Mouse (Mus musculus): ENCODE measurements at regions not wholly inside any gene's neighbourhood (a gene's known extent, or its start where the extent isn't known, plus 50 kb on each side); places are given as distances from the start of the nearest gene placed in this dataset.

DNA sequence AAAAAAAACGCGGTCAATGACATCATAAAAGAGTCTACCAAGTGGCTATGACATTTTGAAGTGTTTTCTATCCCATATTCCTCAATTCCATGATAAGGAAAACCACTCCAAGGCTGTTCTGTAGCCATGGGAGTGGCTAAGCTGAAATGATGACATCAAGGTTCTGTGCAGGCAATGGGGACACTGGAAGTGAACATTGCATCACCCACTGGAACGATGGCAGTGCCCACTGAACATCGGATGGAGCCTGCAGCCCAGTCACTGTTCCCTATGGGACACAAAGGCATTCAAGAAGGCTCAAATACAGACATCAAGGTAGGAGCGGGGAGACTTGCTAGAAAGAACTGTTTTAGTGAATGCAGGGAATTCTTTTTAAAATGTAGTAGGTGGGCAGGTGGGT is 410.8 kb downstream of the Cd83 start:
- DNase-seq (ENCODE audit: low spot score) = no peak

DNA sequence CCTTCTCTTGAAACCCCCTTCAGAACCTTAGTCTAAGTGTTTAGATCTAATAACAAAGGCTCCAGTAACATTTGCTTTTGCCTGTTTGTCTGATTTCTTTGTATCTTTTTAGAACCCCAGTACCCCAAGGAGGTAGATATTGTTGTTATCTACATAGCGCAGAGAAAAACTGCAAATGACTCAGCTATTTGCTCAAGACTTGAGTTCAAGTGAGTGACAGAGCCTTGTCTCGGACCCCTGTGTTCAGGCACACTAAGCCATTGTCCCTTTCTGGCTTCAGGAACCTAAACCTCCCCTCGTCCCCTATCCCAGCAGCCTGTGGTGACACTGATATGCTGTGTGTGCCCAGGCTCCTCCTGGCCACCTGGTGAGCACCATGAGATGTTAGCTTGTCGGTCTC is 421.5 kb downstream of the Cd83 start:
- DNase-seq (ENCODE audit: low spot score) = no peak

DNA sequence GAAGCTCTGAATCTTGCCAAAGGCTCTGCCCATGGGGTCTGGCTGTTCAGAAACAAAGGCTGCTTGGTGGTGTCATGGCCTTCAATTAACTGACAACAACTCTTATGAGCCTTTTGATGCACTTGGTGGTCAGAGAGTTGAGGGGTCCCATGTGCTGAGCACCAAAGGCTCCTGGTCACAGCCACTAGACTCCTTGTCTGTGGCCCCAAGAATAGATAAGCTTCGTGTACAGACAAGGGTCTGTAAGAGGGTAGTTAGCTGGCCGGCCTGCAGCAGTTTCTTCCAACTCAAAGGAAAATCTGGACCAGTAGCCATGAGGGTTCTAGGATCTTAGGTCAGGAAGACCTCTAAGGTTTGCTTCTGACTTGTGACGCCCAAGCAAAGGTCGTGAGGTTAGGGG is 421.9 kb downstream of the Cd83 start:
- DNase-seq (ENCODE audit: low spot score) = no peak

DNA sequence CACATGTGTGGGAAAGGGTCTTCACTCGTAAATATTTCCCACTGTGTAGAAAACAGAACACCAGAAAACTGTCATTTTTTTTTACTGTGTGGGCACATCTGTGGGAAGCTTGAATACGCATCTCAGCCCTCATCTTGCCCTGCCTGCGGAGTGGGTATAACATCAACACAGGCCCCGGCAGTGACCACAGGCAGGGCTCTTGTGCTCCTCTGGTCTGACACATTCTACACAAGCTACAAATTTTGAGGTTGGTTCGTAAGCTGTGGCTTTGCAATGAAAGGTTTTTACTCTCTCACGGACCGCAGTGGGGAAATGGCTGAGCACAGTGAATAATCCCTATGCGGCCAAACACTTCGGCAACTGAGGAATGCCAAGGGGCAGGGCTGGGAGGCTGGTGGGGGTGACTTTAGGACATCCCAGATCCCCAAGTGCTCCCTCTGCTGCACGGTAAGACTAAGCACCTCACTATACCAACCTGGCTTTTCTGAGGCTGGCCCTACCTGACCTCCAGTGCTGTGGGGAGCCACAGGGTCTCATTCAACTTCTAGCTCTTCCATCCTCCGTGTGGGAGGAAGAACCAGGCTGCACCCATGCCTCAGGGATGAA is 422.9 kb downstream of the Cd83 start:
- no peak for DNase-seq (ENCODE audit: low spot score)

DNA sequence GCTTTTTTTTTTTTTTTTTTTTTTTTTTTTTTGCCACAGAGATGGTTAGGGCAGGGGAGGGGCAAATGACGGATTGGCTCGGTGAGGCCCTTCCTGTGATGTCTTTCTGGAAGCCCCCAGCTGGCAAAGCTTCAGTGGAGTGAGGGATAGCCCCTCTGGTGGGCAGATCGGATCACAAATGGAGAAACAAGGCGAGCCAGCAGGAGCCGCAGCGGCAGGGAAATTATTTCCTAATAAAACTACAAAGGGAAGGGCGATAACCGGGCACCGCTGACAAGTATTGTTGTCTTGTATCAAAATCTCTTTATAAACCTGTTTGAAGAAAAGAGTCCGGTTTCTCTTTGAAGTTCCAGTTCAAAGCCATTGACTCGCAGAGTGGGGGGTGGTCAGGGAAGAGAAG is 424.5 kb downstream of the Cd83 start:
- DNase-seq (ENCODE audit: low spot score) = no peak

DNA sequence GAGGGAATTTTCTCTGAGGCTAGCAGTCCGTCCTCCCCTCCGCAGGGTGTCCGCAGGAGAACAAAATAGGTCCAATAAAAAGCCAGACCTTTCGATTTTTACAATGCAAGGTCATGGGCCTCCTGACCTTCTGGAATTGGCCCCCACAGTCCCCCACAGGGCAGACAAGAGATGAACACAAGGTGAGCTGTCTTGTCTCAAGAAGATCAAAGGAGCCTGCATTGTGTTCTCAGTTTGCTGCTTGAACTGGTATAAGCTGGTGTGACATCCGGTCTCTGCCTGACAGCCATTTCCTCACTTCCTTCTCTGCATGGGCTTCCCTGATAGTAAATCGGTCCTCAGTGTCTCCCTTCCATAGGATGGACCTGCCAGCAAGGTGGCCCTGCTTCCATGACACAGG is 425.5 kb downstream of the Cd83 start:
- no peak for DNase-seq (ENCODE audit: low spot score)

DNA sequence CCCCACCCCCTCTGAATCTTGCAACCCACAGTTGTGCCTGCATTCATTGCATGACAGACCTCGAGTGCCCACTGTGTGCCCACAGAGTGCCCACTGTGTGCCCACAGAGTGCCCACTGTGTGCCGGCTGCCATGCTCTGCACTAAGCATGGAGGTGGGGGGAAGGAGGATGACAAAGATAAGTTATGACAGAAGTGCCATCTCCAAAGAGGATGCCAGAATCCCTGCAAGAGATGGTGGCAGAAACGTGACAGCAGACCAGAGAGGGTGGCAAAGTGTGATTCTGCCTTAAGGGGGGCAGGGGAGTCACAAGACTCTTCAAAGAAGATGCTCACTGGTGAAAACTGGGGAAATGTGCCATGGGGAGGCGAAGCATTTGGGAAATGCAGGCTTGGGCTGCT is 427.8 kb downstream of the Cd83 start:
- DNase-seq (ENCODE audit: low spot score) = no peak

DNA sequence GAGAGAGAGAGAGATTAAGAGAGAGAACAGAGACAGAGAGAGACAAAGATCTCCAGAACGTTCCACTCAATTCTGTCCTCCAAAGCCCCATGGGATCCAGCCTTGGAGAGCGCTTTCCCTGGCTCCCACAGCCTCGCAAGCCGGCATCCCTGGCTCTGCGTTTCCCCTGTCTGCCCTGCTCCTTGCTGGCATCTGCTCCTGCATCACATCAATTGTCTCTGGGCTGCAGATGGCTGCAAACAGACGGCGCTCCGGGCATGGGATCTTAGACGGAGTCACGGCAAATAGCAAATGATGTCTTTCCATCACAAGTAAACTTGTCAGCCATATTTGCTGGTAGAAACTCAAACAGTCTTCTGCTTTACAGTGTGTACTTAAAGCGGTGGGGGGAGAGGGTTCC is 428.4 kb downstream of the Cd83 start:
- no peak for DNase-seq (ENCODE audit: low spot score)

DNA sequence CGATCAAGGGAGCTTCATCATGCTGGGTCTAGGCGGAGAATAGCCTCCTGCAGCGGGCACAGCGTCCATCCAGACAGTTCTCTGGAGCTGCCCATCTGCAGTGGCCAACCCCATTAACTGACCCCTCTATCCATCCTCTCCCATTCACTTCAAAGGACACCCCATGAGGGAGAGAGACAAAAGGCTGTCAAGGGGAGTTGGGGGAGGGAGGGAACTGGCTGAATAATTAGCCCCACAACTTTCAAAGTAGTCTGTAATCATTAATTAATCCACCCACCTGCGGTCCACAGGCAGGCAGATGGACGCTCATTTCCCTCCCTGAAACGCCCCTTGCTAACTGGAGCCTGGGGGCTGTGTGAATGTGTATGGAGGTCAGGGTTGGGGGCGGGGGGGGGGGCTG is 433.7 kb downstream of the Cd83 start:
- no peak for DNase-seq (ENCODE audit: low spot score)

DNA sequence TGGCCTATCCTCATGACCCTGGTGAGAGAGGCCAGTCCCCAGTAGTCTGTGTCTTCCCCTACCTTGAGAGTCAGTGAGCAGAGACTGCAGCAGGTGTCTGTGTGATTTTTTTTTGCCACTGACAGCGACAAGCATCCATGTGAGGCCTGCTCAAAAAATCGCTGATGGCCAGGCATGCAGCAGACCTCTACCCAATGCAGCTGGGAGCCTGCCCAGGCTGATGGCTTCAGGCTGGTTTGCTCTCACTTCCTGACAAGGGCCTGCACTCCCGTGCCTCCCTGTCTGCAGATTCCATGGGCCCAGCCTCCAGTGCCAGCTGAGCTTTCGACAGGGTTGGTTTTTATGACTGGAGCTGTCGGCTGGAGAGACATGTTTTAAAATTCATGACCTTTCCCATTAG is 437.1 kb downstream of the Cd83 start:
- DNase-seq (ENCODE audit: low spot score) = no peak

DNA sequence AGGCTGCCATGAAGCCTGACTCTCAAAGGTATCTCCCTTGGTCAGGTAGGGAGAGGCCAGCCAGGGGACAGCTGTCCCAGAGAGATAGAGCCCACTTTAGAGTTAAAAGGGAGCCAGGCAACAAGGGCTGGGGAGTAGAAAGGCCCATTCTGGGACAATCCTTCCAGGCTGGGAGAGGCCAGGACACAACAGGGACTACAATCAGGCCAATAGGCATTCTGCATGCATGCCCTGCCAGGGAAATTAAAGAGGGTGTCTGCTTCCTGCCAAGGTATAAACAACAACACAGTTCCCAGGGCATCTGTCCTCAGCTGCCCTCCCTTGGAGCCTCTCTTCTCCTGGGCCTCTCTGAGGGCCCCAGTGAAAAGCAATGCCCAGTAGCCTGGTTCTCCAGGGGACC is 437.8 kb downstream of the Cd83 start:
- no peak for DNase-seq (ENCODE audit: low spot score)

DNA sequence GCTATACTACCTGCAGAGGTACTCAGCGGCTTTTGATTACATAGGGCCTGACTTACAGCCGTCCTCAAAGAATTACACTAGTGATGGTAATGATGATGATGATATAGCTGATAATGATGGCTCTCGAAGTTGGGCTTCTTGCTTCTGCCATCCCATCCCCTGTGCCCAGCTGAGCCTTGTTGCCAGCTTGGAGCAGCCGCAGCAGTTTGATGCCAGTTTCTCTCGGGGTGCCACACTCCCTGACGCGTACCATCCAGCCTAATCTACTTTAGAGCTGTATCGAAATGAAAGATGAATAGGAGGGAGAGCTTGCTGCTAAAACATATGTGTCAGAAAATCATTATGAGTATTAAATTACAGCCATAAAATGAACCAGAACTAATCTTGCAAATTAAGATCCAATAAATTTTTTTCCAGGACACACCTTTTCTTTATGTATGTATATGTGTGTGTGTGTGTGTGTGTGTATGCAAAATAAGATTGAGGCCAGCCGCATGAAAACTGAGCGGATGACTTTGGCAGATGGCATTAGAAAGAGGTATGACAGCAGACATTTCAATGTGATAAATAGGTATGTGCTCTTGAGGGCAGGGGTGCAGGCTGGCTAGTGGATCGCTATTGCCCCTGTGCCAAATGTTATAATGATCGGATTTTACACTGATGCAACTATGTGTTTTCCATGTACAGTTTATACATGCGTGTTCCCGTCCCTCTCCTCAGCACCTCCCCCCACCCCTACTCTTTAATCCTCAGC is 443.3 kb downstream of the Cd83 start:
- no peak for DNase-seq (ENCODE audit: low spot score)

DNA sequence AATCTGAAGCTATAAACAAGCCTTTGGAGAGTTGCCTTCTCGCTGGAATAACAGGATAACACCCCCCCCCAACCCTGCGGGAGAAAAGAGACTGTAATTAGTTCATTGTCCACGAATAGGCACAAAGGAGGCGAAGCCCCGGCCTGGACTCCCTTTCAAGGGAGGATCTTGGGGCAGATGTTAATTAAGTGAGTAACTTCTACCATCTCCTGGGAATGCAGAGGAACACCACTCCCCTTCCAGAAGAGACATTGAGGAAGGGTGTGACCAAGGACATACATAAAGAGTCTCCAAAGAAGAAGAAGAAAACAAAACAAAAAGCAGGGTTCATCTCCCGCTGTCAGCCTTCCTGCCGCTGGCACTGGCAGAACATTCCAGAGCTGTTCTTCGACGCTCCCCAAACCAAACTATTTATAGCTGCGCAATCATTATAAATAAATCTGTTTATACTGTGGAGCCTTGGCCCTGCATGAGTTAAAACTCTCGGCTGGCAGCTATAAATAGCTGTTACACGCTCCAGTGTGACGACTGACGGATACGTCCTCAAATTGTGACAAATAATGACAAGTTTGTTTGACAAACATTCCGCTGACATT is 444.1 kb downstream of the Cd83 start:
- no peak for DNase-seq (ENCODE audit: low spot score)

DNA sequence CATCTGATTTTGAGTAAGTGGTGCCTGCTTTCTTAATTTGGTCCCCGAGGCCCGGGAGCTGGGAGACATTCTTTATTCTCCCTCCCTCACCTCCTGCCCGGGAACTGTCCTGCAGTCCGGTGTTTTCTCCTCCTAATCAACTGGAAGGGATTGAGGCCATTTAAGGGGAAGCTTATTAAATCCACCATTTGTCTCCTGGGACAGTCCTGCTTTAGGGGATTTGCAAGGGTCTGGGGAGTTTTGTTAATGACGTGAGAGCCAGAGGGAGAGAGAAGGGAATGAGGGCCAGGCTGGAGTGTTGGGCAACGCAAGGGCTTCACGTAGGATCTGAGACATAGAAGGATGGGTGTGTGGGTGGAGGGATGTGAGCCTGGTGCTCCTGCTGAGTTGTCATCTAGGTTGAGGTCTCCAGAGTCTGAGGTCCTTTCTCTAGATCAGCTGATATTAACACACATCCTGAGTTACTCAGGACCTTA is 444.6 kb downstream of the Cd83 start:
- no peak for DNase-seq (ENCODE audit: low spot score)

DNA sequence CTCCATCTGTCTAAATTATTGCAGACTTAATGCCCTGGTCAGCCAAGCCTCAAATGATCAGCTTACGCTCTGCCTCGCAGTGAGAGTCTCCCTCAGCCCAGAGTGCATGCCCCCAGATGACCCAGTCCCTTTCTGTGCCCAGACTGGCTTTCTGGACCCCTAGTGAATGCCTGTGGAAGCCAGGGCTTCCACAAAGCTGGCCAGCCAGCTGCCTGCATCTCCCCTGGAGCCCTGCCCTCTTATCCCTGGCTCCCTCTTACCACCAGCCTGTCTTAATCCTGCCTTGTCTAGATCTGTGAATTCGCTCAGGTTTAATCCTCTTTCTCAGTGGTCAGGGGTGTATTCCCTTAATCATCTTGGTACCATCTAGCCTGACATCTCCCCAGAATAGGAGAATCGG is 446.8 kb downstream of the Cd83 start:
- DNase-seq (ENCODE audit: low spot score) = no peak

DNA sequence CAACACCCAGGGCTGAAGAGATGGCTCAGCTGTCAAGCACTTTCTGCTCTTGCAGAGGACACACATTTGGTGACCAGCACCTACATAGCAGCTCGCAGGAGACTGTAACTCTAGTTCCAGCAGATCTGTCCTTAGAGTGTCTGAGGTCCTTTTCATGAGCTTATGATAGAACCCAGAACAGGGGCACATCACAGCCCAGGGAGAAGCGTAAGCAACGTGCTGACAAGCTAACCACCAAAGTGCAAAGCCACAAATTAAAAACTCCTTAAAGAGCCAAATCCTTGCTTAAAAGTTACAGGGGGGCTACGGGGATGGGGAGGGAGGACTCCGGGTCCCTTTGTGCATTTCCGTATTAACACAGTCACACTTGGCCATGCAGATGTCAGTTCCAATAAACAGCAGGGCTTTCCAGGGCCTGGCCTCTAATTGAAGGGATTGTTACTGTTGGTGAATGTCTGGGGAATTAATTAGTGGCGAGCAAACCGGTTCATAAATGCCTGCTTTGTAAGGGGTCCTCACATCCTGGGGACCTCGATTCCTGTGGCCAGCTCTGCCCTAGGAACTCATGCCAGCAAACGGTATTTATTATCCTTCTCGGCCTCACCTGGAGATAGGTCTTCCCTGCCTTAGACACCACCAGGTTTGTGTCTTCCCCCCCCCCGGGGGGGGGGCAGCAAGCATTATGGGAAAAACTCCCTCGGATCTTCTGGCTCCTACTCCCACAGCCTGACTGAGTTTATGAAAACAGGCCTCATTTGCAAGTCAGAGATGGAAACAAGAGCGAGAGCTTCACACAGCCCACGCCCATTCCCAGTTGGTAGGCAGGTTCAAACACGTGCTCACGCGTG is 447.5 kb downstream of the Cd83 start:
- DNase-seq (ENCODE audit: low spot score) = no peak

DNA sequence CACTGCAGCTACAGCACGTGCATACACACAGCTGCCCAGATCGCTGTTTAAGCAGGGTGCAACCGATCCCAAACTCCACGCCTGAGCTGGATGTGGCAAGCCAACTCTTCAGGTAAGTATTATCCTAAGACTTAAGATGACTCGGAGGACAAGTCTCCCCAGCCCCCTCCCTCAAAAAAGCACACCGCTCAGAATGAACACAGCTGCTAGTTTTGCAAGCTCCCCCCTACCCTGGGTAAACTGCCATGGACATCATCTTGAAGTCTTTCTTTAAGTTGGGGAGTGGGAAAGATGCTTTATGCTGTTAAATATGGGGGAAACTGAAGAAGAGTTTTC is 448.1 kb downstream of the Cd83 start:
- DNase-seq (ENCODE audit: low spot score) = no peak

DNA sequence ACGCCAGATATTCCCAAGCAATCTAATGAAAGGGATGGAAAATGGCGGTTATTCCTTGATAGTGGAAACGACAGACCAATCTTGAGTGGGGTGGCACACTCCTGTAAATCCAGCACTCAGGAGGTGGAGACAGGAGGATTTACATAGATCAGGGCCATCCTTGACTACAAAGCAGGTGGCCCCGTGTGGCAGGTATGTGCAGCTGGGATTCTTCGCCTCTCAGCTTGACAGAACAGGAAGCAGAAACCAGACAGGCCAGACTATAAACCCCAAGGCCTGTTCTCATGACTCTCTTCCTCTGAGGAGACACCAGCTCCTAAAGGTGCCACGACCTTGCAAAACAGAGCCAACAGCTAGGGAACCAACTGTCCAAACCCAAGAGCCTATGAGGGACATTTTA is 449.7 kb downstream of the Cd83 start:
- no peak for DNase-seq (ENCODE audit: low spot score)

DNA sequence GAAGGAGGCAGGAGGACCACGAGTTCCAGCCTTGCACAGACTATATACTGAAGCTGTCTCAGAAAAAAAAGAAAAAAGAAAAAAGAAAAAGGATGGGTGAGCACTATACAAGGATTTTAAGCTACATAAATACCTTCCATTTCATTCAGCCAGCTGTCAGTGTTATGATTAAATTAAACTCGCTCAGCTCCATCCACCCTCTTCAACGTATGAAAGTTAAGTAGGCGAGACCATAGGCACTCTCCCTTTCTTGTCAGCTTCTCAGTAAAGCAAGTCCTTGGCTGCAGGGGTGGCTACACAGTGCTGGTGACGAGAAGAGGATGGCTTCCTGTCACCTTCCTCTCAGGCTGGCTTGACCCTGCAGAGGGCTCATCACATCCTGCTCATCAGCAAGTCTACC is 450.7 kb downstream of the Cd83 start:
- no peak for DNase-seq (ENCODE audit: low spot score)

DNA sequence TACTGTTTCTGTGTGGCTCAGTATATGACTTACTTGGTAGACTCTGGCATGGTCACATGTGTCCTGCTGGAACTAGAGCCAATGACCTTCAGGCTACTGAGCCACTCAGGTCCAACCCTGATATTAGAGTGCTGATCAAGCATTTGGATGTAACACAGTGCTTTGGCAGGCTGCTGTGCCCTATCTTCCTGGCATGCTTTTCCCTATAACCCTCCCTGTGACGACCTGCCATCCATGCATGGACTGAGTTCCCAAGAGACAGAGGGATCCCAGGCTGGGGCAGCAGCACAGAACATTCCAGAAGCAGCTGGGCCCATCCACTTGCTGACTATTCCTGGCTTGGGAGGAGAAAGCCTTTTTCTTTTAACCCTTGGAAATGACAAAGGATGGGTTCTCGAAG is 451.4 kb downstream of the Cd83 start:
- DNase-seq (ENCODE audit: low spot score) = no peak

DNA sequence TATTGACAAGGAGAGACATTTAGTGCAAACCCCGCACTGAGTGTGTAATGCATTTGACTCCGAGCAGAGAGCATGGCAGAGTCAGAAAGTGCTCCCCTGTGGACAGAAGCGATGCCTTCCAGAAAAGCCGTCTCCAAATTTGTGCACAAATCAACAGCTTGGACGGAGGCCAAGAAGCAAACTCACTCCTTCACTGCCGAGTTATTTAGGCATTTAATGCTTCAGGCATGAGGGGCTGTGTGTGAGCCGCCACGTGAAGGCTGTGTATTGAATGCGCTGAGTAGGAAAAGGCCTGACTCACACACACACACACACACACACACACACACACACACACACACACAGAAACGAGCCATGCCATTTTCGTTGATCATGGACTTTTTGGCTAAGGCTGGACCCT is 453.7 kb downstream of the Cd83 start:
- DNase-seq (ENCODE audit: low spot score) = no peak

DNA sequence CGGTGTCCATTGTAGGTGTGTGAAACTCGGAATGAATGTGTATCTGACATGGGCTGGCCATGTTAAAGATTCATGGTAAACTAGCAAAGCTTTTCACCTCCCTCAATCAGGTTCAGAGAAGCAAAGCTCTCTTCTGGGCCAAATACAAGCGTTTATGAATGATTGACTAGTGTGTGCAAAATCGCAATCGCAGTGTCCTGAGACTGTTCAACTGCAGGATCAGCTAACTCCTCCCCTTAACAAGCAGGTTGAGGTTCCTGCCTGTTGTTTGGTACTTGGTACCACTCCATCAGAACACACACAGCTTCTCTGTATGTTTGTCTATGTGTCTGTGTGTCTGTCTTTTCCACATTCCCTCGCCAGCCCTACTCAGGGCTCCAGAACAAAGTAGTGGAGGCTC is 458.6 kb downstream of the Cd83 start:
- no peak for DNase-seq (ENCODE audit: low spot score)

DNA sequence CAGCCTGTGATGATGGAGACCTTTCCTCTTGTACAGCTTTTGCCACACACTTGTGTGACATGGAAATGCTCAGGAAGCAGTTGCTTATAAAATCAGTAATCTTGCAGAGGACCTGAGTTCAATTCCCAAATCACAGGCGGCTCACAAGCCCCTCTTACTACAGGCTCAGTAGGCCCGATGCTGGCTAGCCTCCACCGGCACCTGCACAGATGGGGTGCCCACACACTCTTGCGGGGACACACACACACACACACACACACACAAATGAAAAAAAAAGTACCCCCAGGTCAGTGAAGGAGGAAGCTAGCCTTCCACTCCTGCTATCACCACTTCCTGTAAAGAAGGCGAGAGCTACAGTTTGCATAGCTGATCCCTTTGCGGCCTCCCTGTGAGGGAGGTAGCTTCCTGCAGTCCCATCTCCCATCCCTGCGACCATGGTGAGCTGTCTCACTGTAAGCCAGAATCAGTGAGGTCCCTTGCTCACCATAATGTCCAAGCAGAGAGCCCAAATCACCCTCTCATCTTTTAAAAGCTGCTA is 462.2 kb downstream of the Cd83 start:
- DNase-seq (ENCODE audit: low spot score) = no peak

Data from ovary, adult 18-20 months (tissue).